Mouse (Mus musculus) G1E-ER4 (cell line): ENCODE results near the gene Ube2t. TPM values are rescaled to one million over a fixed set of nuclear protein-coding genes. Genes with fewer than 3 reads are reported as not detected.

Source experiments
- GATA1 ChIP-seq: IDR thresholded peaks from one replicate; pipeline ENCODE4 v1.8.0; 2012; ENCODE audit warnings: low read length, inconsistent platforms
- polyA plus RNA-seq: library from polyadenylated mRNA; stranded (reverse); fragments of >175 nt; gene quantifications from 2 replicates; pipeline ENCODE4 v1.2.3, GENCODE M21; 2012

The Ube2t gene
- polyA plus RNA-seq: 12.0 and 18.9 TPM in 2 replicates

- no peak for TF ChIP-seq GATA1
Measured at GRCm38 (mm10) chr1:134962053-134962803, at the start of gene Ube2t. Gene Ube2t (plus strand): TSS chr1:134962565.

GRCm38 (mm10) chr1:134913535-134913934 lies 48.8 kb upstream of the Ube2t start:
- TF ChIP-seq GATA1: no peak

- no peak for TF ChIP-seq GATA1
Measured at GRCm38 (mm10) chr1:134915421-134915820, 46.9 kb upstream of the Ube2t start.

GRCm38 (mm10) chr1:134919010-134919409 lies 43.4 kb upstream of the Ube2t start:
- TF ChIP-seq GATA1: no peak

- no peak for TF ChIP-seq GATA1
Measured at GRCm38 (mm10) chr1:134932431-134932830, 29.9 kb upstream of the Ube2t start.

- no peak for TF ChIP-seq GATA1
Measured at GRCm38 (mm10) chr1:134936335-134936734, 26.0 kb upstream of the Ube2t start.

GRCm38 (mm10) chr1:134938233-134938632 lies 24.1 kb upstream of the Ube2t start:
- TF ChIP-seq GATA1: no peak

- no peak for TF ChIP-seq GATA1
Measured at GRCm38 (mm10) chr1:134940863-134941262, 21.5 kb upstream of the Ube2t start.

- TF ChIP-seq GATA1: no peak
Measured at GRCm38 (mm10) chr1:134942898-134943297, 19.5 kb upstream of the Ube2t start.

- no peak for TF ChIP-seq GATA1
Measured at GRCm38 (mm10) chr1:134947590-134947989, 14.8 kb upstream of the Ube2t start.

GRCm38 (mm10) chr1:134949946-134950345 lies 12.4 kb upstream of the Ube2t start:
- TF ChIP-seq GATA1: no peak

GRCm38 (mm10) chr1:134955050-134955636 lies 7.2 kb upstream of the Ube2t start:
- no peak for TF ChIP-seq GATA1

- TF ChIP-seq GATA1: no peak
Measured at GRCm38 (mm10) chr1:134955637-134956176, 6.7 kb upstream of the Ube2t start, which contains the start of gene Ppp1r12b. Gene Ppp1r12b (minus strand): TSS chr1:134955942.

GRCm38 (mm10) chr1:134960634-134961033 lies 1.7 kb upstream of the Ube2t start:
- no peak for TF ChIP-seq GATA1

GRCm38 (mm10) chr1:134962821-134963220 lies 456 bp downstream of the Ube2t start:
- TF ChIP-seq GATA1: no peak

- no peak for TF ChIP-seq GATA1
Measured at GRCm38 (mm10) chr1:134965430-134965829, 3.1 kb downstream of the Ube2t start.

- no peak for TF ChIP-seq GATA1
Measured at GRCm38 (mm10) chr1:134972920-134973319, 10.6 kb downstream of the Ube2t start.
